Mouse (Mus musculus) erythroblast, embryonic 14.5 days (primary cell): ENCODE data around the gene Klhl41. TPM values are rescaled to one million over a fixed set of nuclear protein-coding genes. Genes with fewer than 3 reads are reported as not detected.
"Not testable (repeated sequence)": the region's sequence is repeated elsewhere in the genome, so short reads cannot be mapped to it uniquely, and the experiment has no call there.

Experiments used
- H3K27me3 ChIP-seq: 2 replicates; pipeline ENCODE4 v1.6.1; 2012; ENCODE audit warnings: inconsistent platforms; ENCODE audit not compliant: control insufficient read depth
- H3K36me3 ChIP-seq: 2 replicates; pipeline ENCODE4 v1.6.1; 2012; ENCODE audit warnings: mild to moderate bottlenecking, inconsistent platforms; ENCODE audit not compliant: control insufficient read depth
- H3K4me1 ChIP-seq: 2 replicates; pipeline ENCODE4 v1.6.1; 2012; ENCODE audit warnings: inconsistent platforms; ENCODE audit not compliant: control insufficient read depth
- H3K4me3 ChIP-seq: replicated peaks from 2 replicates; pipeline ENCODE3; 2012; ENCODE audit warnings: moderate library complexity, mild to moderate bottlenecking, inconsistent platforms
- H3K9me3 ChIP-seq: 2 replicates; pipeline ENCODE4 v1.6.1; 2012; ENCODE audit warnings: low read length, inconsistent platforms, mixed read lengths; ENCODE audit not compliant: control insufficient read depth
- GATA1 ChIP-seq: IDR thresholded peaks from 2 replicates; pipeline ENCODE4 v1.6.1; 2012; ENCODE audit warnings: low read length, inconsistent platforms, mixed read lengths
- TAL1 ChIP-seq: IDR thresholded peaks from 3 replicates; pipeline ENCODE4 v1.6.1; 2012; ENCODE audit warnings: low read length, inconsistent platforms, mixed read lengths
- polyA plus RNA-seq: library from polyadenylated mRNA; stranded (reverse); fragments of >175 nt; gene quantifications from 2 replicates; pipeline ENCODE4 v1.2.3, GENCODE M21; 2012

Klhl41 gene
- polyA plus RNA-seq, 1 experiment = not detected

DNA sequence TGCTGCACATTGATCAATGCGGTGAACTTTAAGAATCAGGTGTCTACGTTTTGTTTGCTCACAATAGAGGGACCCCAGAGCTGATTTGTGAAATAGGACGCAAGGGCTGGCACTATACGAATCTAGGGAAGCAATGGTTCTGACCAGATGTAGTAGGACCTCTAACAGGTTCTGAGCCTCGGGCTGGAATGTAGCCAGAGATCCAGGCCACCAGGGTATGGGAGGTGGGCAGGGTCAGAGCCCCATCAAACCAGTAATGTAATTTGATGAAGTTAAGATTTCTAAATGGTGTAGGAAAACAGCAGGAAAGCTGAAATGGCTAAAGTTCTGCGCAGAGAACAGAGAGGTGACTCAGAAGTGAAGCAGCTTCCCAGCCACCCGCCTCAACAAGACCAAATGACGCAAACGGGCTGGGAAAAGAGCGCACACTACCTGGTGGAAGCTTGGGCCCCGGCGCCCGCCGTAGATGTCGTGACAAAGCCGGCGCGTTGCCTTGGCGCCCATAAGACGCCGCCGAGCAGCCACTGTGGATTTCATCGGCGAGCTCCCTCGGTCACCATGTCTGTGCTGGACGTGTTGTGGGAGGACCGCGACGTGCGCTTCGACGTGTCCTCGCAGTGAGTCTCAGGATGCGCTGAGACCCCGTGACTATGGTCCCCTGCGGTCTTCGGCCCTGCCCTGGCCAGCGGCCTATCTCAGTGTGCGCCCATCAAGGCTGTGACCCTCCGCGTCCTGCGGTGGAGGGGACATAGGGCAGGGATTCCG is 23.0 kb upstream of the Klhl41 start, which contains the start of gene Bbs5:
Gene Bbs5, plus strand, starts transcription at position 446 of the 765 bp plus-strand sequence.
- H3K4me1 ChIP-seq = peaks cover 15% of the 10 kb centered on the region
- no peaks in the 10 kb centered on the region for H3K36me3 ChIP-seq
- H3K4me3 ChIP-seq = peak within 1 kb of the TSS; percentile 72
- TF ChIP-seq GATA1 (no peak), TAL1 (no peak)
- peaks cover 2% of the 10 kb centered on the region; the same call in 1 of the 2 replicates for H3K27me3 ChIP-seq
- H3K9me3 ChIP-seq = no peaks in the 10 kb centered on the region

DNA sequence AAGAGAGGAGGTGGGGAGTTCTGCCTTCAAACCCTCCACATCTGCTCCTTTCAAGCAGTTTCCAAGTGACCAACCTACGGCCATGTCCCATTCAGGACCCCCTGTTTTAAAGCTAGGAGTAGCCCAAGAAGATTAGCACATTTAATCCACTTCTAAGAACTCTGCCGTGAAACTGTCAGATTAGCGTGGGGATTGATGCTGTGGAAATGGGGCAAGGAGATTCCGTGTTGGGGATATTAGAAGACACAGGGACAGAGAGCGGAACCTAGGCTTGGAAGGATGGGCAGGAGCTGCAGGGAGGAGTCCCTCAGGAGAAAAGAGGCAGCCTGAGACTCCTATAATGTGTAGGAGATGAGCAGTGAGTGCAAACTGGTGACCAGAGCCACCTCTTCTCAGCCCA is 20.2 kb upstream of the Klhl41 start:
- Histone ChIP-seq H3K4me1 (peaks cover 15% of the 10 kb centered on the region), H3K36me3 (no peaks in the 10 kb centered on the region), H3K27me3 (peaks cover 2% of the 10 kb centered on the region; the same call in 1 of the 2 replicates), H3K4me3 (no peak overlapping the region), H3K9me3 (no peaks in the 10 kb centered on the region)
- no peak for TF ChIP-seq GATA1
- TF ChIP-seq TAL1 = no peak

DNA sequence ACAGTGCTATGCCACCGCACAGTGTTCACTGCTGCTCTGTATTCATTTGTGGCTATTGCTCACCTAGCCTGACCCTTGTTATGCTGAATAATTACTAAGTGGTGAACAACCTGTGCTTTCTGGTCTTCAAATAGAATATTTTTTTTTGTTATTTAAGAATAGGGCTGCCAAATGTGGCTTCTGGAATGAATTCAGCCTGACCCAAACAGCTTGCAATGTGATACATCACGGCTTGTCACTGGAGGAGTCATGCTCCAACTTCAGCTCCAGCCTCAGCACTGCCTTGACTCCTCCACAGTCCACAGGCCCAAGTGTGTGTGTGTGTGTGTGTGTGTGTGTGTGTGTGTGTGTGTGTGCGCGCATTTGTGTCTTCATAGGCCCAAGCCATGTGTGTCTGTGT is 10.6 kb upstream of the Klhl41 start:
- no peak overlapping the region for H3K4me3 ChIP-seq
- no peaks in the 10 kb centered on the region for H3K9me3 ChIP-seq
- H3K36me3 ChIP-seq = no peaks in the 10 kb centered on the region
- H3K4me1 ChIP-seq = no peaks in the 10 kb centered on the region
- TF ChIP-seq TAL1 (no peak), GATA1 (no peak)
- no peaks in the 10 kb centered on the region for H3K27me3 ChIP-seq

DNA sequence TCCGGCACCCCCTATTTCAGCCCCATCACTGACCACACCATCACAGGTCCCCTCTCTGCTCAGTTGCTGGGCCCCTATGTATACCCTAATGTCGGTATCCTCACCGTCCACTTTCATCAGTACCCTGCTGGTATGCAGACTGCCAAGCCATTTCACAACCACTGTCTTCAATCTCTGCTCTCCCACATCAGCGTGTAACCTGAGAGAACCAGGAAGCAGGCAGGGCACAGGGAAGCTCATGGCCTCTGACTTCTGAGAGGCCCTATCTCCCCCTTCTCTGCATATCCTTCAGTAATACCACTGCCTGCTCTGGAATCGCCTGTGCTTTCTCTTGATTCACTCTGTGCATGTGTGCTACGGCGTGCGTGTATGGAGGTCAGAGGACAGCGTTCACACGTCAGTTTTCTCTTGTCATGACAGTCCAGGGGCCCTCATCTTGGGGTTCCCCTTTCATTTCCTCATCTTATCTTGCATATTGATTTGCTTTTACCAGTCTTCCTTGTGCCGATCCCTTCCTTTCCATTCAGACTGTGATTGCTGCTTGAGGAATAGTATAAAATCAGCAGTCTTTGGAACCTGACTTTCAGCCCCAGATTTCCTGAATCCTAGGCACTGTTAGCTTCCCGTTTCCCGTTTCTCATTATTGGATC is 6.0 kb upstream of the Klhl41 start:
- Histone ChIP-seq H3K36me3 (no peaks in the 10 kb centered on the region), H3K4me1 (no peaks in the 10 kb centered on the region), H3K27me3 (no peaks in the 10 kb centered on the region), H3K9me3 (no peaks in the 10 kb centered on the region), H3K4me3 (no peak overlapping the region)
- TF ChIP-seq GATA1 = no peak
- TF ChIP-seq TAL1 = no peak

DNA sequence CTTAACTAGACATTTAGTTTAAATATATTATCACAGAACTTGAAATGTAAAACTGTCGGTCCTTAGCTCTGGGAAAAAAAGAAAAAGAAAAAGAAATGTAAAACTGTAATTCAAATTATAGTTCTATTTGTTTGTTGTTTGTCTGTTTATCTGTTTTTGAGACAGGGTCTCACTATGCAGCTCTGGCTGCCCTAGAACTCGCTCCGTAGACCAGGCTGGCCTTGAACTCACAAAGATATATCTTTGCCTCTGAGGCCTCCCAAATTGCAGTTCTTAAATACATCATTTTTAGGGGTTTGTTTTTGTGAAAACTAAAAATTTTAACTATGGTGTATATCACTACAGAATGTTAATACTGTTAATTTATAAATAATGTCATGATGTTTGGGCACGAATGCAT is 2.3 kb upstream of the Klhl41 start:
- Histone ChIP-seq H3K4me1 (no peaks in the 10 kb centered on the region), H3K36me3 (no peaks in the 10 kb centered on the region), H3K27me3 (no peaks in the 10 kb centered on the region), H3K9me3 (no peaks in the 10 kb centered on the region), H3K4me3 (no peak overlapping the region)
- TF ChIP-seq GATA1 (no peak), TAL1 (no peak)

DNA sequence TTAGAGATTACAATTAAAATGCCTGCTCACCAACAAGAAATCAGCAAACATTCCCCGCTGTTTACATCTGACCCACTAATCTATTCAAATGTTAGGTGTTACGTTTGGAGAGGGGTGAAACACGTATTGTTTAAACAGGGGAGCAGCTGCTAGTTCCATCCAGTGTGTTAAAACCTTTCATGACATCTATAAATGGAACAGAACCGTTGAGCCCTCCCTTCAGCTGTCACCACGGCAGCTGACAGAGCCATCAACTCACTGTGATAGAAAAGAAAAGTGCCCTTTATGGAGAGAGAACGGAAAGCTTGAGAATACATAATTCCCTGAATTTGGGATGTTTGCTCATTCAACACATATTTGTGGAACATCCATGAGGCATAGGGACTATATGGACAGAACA is 1.5 kb upstream of the Klhl41 start:
- Histone ChIP-seq H3K4me3 (no peak overlapping the region), H3K27me3 (no peaks in the 10 kb centered on the region), H3K36me3 (no peaks in the 10 kb centered on the region), H3K9me3 (no peaks in the 10 kb centered on the region), H3K4me1 (no peaks in the 10 kb centered on the region)
- no peak for TF ChIP-seq TAL1
- TF ChIP-seq GATA1 = no peak

DNA sequence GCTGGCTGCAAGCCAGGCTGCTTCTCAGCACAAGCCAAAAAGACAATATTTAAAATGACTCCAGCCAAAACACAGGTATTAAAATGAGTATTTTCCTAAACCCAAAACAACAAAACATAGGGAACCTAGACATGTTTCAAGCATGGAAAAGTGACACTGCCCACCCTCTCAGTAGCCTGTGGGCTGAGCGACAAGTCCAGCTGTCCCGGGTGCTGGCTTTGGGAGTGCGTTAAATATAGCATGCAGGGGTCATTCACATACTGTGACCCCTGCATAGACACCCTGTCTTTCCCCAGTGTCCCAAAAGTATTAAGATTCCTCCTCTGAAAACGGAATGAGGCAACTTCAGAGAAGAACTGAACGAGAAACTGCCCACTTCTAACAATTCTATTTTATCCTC is 3.8 kb downstream of the Klhl41 start:
- TF ChIP-seq GATA1 = no peak
- TF ChIP-seq TAL1 = no peak
- Histone ChIP-seq H3K4me3 (no peak overlapping the region), H3K9me3 (no peaks in the 10 kb centered on the region), H3K36me3 (no peaks in the 10 kb centered on the region), H3K27me3 (no peaks in the 10 kb centered on the region), H3K4me1 (no peaks in the 10 kb centered on the region)

DNA sequence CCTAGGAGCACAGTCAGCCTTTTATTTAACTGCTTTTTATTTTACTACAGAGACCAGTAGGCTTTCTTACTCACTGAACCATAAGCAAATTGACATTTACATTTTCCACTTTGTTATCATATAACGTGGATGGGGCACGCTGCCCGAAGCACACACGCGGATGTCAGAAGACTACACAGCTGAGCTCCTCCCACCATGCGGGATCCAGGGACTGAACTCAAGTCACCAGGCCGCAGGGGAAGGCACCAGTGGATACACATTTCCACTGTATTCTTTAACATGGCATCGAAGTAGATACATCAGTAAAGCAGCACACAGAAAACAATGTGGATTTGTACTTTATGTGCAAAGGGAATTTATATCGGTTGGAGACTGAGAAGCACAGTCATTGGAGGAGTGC is 5.3 kb downstream of the Klhl41 start:
- no peaks in the 10 kb centered on the region for H3K27me3 ChIP-seq
- TF ChIP-seq GATA1 (no peak), TAL1 (no peak)
- no peaks in the 10 kb centered on the region for H3K9me3 ChIP-seq
- no peak overlapping the region for H3K4me3 ChIP-seq
- no peaks in the 10 kb centered on the region for H3K4me1 ChIP-seq
- H3K36me3 ChIP-seq = no peaks in the 10 kb centered on the region

DNA sequence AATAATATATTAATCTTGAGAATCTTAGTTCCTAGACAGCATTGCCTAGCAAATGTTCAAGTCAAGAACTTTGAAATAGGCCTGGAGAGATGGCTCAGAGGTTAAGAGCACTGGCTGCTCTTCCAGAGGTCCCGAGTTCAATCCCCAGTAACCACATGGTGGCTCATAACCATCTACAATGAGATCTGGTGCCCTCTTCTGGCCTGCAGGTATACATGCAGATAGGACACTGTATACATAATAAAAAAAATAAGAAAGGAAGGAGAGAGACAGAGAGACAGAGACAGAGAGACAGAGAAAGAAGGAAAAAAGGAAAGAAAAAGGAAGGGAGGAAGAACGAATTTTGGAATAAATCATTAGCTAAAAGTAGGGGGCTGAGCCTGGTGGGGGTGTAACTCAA is 6.8 kb downstream of the Klhl41 start:
- Histone ChIP-seq H3K9me3 (no peaks in the 10 kb centered on the region), H3K4me3 (no peak overlapping the region)
- no peak for TF ChIP-seq TAL1
- TF ChIP-seq GATA1 = no peak

DNA sequence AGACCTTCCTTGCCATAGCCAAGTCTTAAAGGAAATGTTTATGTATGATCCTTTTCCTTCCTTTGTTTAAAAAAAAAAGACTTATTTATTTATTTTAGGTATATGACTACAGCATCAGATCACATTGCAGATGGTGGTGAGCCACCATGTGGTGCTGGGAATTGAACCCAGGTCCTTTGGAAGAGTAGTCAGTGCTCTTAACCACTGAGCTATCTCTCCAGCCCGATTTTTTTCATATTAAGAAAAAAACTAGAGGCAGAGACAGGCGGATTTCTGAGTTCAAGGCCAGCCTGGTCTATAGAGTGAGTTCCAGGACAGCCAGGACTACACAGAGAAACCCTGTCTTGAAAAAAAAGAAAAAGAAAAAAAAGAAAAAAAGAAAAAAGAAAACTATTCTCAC is 7.3 kb downstream of the Klhl41 start:
- H3K4me3 ChIP-seq, H3K27me3 ChIP-seq, H3K36me3 ChIP-seq, H3K4me1 ChIP-seq, H3K9me3 ChIP-seq: not testable (repeated sequence)

More for the DNA sequence above, 6.8 kb downstream of the Klhl41 start:
- H3K27me3 ChIP-seq = no peaks in the 10 kb centered on the region
- H3K36me3 ChIP-seq = no peaks in the 10 kb centered on the region
- H3K4me1 ChIP-seq = no peaks in the 10 kb centered on the region
